Mouse (Mus musculus) cortical plate, adult 2 months (tissue): ENCODE measurements around the gene Nenf. TPM values are rescaled to one million over a fixed set of nuclear protein-coding genes. Genes with fewer than 3 reads are reported as not detected.

Experiments used
- H3K27ac ChIP-seq: fragments of 200-500 bp; 2 replicates; pipeline ENCODE4 v1.5.1; 2012; ENCODE audit warnings: low read length, control low read depth, inconsistent platforms; ENCODE audit not compliant: insufficient read depth
- H3K4me1 ChIP-seq: fragments of 200-500 bp; 2 replicates; pipeline ENCODE4 v1.6.1; 2011; ENCODE audit warnings: low read length; ENCODE audit not compliant: control insufficient read depth, insufficient read depth
- H3K4me3 ChIP-seq: fragments of 200-500 bp; 2 replicates; pipeline ENCODE4 v1.5.1; 2011; ENCODE audit warnings: mild to moderate bottlenecking, low read length, control low read depth; ENCODE audit not compliant: insufficient read depth
- CTCF ChIP-seq: fragments of 200-500 bp; IDR thresholded peaks from 2 replicates; pipeline ENCODE4 v1.5.1; 2011; ENCODE audit warnings: mild to moderate bottlenecking, control low read depth, low read length; ENCODE audit not compliant: insufficient read depth; ENCODE audit errors: extremely low read depth
- POLR2A ChIP-seq: fragments of 200-500 bp; IDR thresholded peaks from 2 replicates; pipeline ENCODE4 v1.6.1; 2011; ENCODE audit warnings: mild to moderate bottlenecking, low read length, control low read depth; ENCODE audit not compliant: insufficient read depth; ENCODE audit errors: extremely low read depth
- polyA plus RNA-seq: library from polyadenylated mRNA; depleted of rRNA; stranded (reverse); fragments of >200 nt; gene quantifications from 2 replicates; pipeline ENCODE4 v1.2.3, GENCODE M21; 2012

The Nenf gene
- polyA plus RNA-seq, 1 experiment: 175 TPM

DNA sequence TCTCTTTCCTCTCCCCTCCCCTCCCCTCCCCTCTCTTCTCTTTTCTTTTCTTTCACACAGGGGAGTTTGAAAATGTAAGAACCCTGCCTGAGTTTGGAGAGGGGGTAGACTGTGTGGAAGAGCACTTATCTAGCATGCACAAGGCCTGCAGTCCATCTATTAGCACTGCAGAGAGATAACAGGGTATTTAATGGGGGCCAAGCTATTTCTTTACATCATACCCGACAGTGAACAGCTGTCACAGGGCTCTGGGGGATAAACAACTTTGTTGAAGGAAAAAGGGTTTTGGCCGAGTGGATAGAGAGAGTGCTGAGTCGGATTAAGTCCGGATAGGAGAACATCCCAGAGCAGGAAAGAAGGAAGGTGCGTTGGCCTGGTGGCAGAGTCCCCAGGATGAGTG, 31.0 kb upstream of the Nenf start:
- H3K27ac ChIP-seq: no peak overlapping the region
- TF ChIP-seq CTCF (no peak), POLR2A (no peak)
- no peak overlapping the region for H3K4me3 ChIP-seq
- no peaks in the 10 kb centered on the region for H3K4me1 ChIP-seq

DNA sequence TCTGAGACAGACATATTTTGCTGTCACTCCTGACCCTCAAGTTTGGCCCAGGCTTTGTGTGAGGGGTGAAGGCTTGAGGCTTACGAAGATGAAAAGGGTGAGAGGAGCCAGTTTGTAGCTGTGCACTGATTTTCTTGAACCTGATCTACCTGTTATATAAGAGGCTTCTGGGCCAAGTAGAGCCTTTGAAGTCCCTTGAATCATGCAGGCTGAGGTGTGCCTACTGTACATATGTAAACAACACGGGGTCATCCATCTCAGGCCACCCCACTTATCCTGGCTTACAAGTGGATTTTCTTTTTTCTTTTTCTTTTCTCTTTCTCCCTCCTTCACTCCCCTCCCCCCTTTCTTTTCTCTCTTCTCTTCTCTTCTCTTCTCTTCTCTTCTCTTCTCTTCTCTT, 30.6 kb upstream of the Nenf start:
- Histone ChIP-seq H3K4me1 (no peaks in the 10 kb centered on the region), H3K27ac (no peak overlapping the region), H3K4me3 (no peak overlapping the region)
- no peak for TF ChIP-seq POLR2A
- TF ChIP-seq CTCF: no peak

DNA sequence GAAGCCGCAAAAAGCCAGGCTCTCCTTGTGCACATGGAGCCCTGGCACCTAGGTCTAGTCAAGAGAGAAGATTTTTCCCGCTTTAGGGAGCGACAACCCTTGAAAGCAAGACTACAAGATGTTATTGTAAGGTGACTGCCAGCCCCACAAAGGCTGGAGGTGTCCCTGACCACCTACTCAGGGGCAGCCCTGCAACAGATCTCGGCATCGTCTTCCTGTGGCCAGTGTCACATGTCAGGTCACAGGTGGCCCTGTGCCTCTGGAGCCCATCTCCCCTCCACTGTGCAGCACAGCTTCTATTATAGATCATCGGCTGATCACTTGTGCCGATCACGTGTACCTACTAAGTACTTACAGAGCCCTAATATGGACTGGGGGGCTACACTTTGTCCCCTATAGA, 29.6 kb upstream of the Nenf start:
- Histone ChIP-seq H3K4me1 (no peaks in the 10 kb centered on the region), H3K4me3 (no peak overlapping the region), H3K27ac (no peak overlapping the region)
- TF ChIP-seq POLR2A: no peak
- TF ChIP-seq CTCF: no peak

DNA sequence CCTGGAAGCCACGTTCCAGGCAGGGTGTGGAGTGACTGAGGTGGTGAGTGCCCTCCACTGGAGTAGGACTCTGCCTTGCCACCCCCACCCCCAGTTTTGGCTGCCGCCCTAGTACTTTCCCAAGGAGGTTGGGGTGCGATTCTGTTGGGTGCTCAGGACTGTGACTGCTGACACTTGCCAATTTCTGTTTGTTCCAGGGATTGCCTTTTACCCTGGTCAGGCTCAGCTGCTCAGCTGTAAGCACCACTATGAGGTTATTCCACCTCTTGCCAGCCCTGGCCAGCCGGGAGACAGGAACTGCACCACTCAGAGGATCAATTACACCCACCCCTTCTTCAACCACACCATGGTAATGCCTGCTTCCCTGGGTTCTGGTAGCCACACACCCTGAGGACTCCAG, 22.5 kb upstream of the Nenf start:
- TF ChIP-seq POLR2A (no peak), CTCF (no peak)
- Histone ChIP-seq H3K4me3 (no peak overlapping the region), H3K4me1 (no peaks in the 10 kb centered on the region), H3K27ac (no peak overlapping the region)

DNA sequence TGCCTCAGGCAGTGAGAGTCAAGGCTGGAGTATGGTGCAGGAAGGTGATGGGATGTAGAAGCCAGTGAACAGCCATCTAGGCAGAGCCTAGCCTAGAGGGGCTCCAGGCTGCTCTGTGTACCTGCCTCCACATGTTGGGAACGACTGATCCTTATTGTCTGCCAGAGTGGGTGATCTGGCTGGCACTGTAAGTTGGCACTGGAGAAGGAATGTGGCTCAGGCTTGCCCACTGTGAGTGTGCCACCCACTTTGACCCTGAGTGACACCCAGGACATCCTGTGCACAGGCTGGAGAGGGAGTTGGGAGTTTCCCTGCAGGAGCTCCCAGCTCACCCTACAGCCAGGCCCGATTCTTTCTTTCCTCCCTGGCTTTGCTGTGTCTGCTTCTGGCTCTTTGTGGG, 21.9 kb upstream of the Nenf start:
- TF ChIP-seq POLR2A (no peak), CTCF (no peak)
- no peak overlapping the region for H3K4me3 ChIP-seq
- no peak overlapping the region for H3K27ac ChIP-seq
- no peaks in the 10 kb centered on the region for H3K4me1 ChIP-seq

DNA sequence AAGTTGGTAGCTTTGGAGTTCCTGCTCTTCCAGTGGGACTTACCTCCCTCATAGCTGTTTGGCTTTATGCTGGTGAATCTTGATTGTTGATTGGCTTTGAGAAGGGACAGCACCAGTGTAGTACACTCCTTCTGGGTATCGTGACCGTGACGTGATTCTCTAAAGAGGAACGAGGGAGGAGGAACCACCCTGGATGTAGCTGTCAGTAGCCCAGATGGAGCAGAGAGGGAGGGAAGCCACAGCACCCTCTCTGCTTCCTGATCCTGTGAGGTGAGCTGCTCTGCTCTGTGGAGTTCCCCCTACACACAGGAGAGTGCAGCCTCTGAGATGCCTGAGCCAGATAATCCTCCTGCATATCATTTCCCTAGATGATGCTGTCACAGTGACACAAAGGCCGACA, 16.5 kb upstream of the Nenf start:
- no peaks in the 10 kb centered on the region for H3K4me1 ChIP-seq
- no peak overlapping the region for H3K27ac ChIP-seq
- no peak overlapping the region for H3K4me3 ChIP-seq
- TF ChIP-seq POLR2A (no peak), CTCF (no peak)

DNA sequence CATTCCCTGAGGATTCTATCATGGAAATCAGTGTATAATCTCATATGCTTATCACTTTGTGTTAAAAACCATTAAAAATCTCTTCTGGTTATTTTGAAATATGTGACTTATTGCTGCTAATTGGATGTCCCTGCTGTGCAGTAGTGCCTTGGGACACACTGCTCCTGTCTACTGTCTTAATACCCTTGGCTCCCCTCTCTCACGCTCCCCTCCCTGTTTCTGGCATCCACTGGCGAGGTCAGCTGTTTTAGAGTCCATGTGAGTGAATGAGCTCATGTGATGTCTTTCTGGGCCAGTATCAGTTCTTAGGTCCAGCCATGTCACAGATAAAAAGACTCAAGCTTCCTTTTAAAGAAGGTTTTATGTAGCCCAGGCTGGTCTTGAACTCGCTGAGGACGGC, 12.4 kb upstream of the Nenf start:
- TF ChIP-seq CTCF (no peak), POLR2A (no peak)
- Histone ChIP-seq H3K27ac (no peak overlapping the region), H3K4me3 (no peak overlapping the region)

DNA sequence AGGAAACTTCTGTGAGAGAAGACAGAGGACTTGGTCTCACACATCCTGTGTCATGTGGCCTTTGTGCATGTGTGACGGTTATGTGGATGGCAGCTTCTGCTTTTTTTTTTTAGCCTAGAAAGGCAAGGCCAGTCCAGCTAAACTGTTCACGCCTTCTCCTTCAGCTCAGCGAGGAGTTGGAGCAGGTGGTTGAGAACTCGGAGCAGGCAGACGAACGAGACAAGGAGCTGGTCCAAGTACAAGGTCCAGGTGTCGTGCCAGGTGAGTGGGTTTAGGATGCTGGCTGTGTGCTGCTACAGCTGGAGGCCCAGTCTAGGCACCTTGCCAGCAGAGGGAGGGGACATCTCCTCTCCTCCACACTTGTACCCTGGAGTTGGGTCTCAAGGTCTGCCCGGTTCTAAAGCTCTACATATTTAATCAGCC, 10.0 kb upstream of the Nenf start:
- TF ChIP-seq CTCF (no peak), POLR2A (no peak)

More for the DNA sequence above, 12.4 kb upstream of the Nenf start:
- peaks cover 2% of the 10 kb centered on the region; the same call in 1 of the 2 replicates for H3K4me1 ChIP-seq

DNA sequence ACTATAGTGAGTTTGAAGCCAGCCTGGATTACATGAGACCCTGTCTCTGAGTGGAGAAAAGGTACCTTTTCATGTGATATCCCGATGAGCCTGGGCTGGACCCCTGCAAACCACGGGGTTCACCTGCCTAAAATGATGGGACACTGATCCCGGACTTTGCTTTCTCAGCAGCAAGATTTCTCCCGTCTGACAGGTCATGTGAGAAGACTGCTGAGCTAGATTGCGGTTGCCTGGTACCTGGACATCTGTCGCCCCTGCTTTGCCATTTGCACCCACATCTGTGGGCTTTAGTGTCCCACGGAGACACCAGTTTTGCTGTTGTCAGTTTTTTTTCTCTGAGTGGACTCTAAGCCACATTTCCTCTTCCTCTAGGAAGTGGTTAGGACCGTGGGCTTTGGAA, 9.3 kb upstream of the Nenf start:
- no peak for TF ChIP-seq POLR2A
- no peak for TF ChIP-seq CTCF
- Histone ChIP-seq H3K27ac (no peak overlapping the region), H3K4me3 (peak overlapping the region; percentile 57; the same call in 1 of the 2 replicates), H3K4me1 (peaks cover 2% of the 10 kb centered on the region; the same call in 1 of the 2 replicates)

More for the DNA sequence above, 10.0 kb upstream of the Nenf start:
- no peak overlapping the region for H3K27ac ChIP-seq
- 0 out of 2 replicates have a peak overlapping the region, but pooled peaks have one; percentile 1 for H3K4me3 ChIP-seq
- peaks cover 2% of the 10 kb centered on the region; the same call in 1 of the 2 replicates for H3K4me1 ChIP-seq

DNA sequence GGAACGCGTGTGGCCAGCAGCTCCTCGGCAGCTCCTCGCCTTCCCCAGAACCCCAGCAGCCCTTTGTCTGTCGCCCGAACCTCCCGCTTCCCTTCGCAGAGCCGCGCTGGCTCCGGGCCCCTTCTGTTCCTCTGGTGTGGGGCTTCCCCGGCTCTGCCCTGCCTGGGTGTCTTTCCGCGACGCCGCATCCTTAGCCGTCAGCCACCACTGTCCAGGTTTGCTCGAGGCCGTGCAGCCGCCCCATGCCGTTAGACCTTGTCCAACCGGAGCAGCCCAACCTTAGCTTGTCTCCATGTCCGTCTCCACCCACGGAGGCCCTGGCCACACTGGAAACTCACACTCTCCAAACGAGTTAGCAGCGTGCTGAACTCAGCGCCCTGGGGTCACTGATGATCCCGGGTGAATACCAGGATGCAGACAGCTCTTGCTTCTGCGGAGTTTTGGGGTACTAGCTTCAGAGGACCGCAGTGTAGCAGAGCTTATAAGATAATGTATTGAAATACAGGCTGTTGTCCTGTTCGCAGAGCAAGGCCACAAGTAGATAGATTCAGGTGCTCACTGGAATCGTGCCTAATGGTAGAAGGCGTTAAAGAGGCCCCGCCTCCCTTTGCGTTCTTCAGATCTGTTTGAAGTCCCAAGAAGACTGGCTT, 8.4 kb upstream of the Nenf start:
- H3K4me3 ChIP-seq: peak overlapping the region; percentile 57
- no peak for TF ChIP-seq CTCF
- no peak for TF ChIP-seq POLR2A
- peaks cover 2% of the 10 kb centered on the region; the same call in 1 of the 2 replicates for H3K4me1 ChIP-seq
- H3K27ac ChIP-seq: 0 out of 2 replicates have a peak overlapping the region, but pooled peaks have one; percentile 4
